Mouse (Mus musculus) megakaryocyte, embryonic 14.5 days (primary cell): Measurements from ENCODE around the gene Izumo2. TPM values are rescaled to one million over a fixed set of nuclear protein-coding genes. Genes with fewer than 3 reads are reported as not detected.

Experiments
- H3K27me3 ChIP-seq: replicated peaks from 2 replicates; pipeline ENCODE3; 2012; ENCODE audit warnings: inconsistent platforms
- H3K36me3 ChIP-seq: replicated peaks from 2 replicates; pipeline ENCODE3; 2012; ENCODE audit warnings: low read length, inconsistent platforms, mixed read lengths
- H3K4me1 ChIP-seq: 2 replicates; pipeline ENCODE4 v1.6.1; 2012; ENCODE audit warnings: inconsistent platforms
- H3K4me3 ChIP-seq: replicated peaks from 2 replicates; pipeline ENCODE3; 2012; ENCODE audit warnings: moderate library complexity, mild to moderate bottlenecking, inconsistent platforms
- H3K9me3 ChIP-seq: 2 replicates; pipeline ENCODE4 v1.6.1; 2012; ENCODE audit warnings: inconsistent platforms
- FLI1 ChIP-seq: IDR thresholded peaks from 2 replicates; pipeline ENCODE4 v1.6.1; 2012; ENCODE audit warnings: low read length, inconsistent platforms, mixed read lengths
- GATA1 ChIP-seq: IDR thresholded peaks from 3 replicates; pipeline ENCODE4 v1.6.1; 2012; ENCODE audit warnings: mixed read lengths, low read length, inconsistent platforms, borderline replicate concordance
- polyA plus RNA-seq: library from polyadenylated mRNA; stranded (reverse); fragments of >175 nt; gene quantifications from 2 replicates; pipeline ENCODE4 v1.2.3, GENCODE M21; 2012; ENCODE audit warnings: low replicate concordance; ENCODE audit not compliant: insufficient read depth

Gene Izumo2
- polyA plus RNA-seq, 1 experiment, result not detected

- Histone ChIP-seq H3K36me3 (no peaks in the 10 kb centered on the region), H3K4me1 (peaks cover 9% of the 10 kb centered on the region), H3K4me3 (no peak overlapping the region), H3K9me3 (peaks cover 22% of the 10 kb centered on the region), H3K27me3 (peaks cover 62% of the 10 kb centered on the region)
- TF ChIP-seq FLI1, result no peak
- TF ChIP-seq GATA1, result no peak
Observed at GRCm38 (mm10) chr7:44672193-44672592, 36.3 kb upstream of the Izumo2 start.

GRCm38 (mm10) chr7:44674511-44674910 lies 34.0 kb upstream of the Izumo2 start:
- TF ChIP-seq GATA1, result no peak
- TF ChIP-seq FLI1, result no peak
- H3K4me3 ChIP-seq, result no peak overlapping the region
- peaks cover 25% of the 10 kb centered on the region for H3K9me3 ChIP-seq
- H3K27me3 ChIP-seq, result peaks cover 49% of the 10 kb centered on the region
- peaks cover 9% of the 10 kb centered on the region for H3K4me1 ChIP-seq
- no peaks in the 10 kb centered on the region for H3K36me3 ChIP-seq

- H3K9me3 ChIP-seq, result peaks cover 25% of the 10 kb centered on the region
- H3K27me3 ChIP-seq, result peaks cover 45% of the 10 kb centered on the region
- TF ChIP-seq FLI1 (no peak), GATA1 (no peak)
- no peaks in the 10 kb centered on the region for H3K36me3 ChIP-seq
- H3K4me1 ChIP-seq, result peaks cover 9% of the 10 kb centered on the region
- no peak overlapping the region for H3K4me3 ChIP-seq
Observed at GRCm38 (mm10) chr7:44675171-44675570, 33.4 kb upstream of the Izumo2 start.

GRCm38 (mm10) chr7:44676126-44676525 lies 32.4 kb upstream of the Izumo2 start:
- peaks cover 27% of the 10 kb centered on the region for H3K9me3 ChIP-seq
- peaks cover under 1% of the 10 kb centered on the region; the same call in 1 of the 2 replicates for H3K4me1 ChIP-seq
- no peak for TF ChIP-seq FLI1
- TF ChIP-seq GATA1, result no peak
- H3K27me3 ChIP-seq, result peaks cover 36% of the 10 kb centered on the region
- H3K4me3 ChIP-seq, result no peak overlapping the region
- no peaks in the 10 kb centered on the region for H3K36me3 ChIP-seq

GRCm38 (mm10) chr7:44676611-44677010 lies 31.9 kb upstream of the Izumo2 start:
- TF ChIP-seq FLI1 (no peak), GATA1 (no peak)
- H3K4me3 ChIP-seq, result no peak overlapping the region
- no peaks in the 10 kb centered on the region for H3K36me3 ChIP-seq
- no peaks in the 10 kb centered on the region for H3K4me1 ChIP-seq
- peaks cover 33% of the 10 kb centered on the region for H3K27me3 ChIP-seq
- peaks cover 31% of the 10 kb centered on the region for H3K9me3 ChIP-seq

GRCm38 (mm10) chr7:44683656-44684055 lies 24.9 kb upstream of the Izumo2 start:
- peaks cover 18% of the 10 kb centered on the region for H3K9me3 ChIP-seq
- no peaks in the 10 kb centered on the region for H3K36me3 ChIP-seq
- no peak overlapping the region for H3K4me3 ChIP-seq
- no peak for TF ChIP-seq GATA1
- TF ChIP-seq FLI1, result no peak
- peaks cover 37% of the 10 kb centered on the region for H3K27me3 ChIP-seq
- peaks cover 10% of the 10 kb centered on the region for H3K4me1 ChIP-seq

- Histone ChIP-seq H3K27me3 (peaks cover 39% of the 10 kb centered on the region), H3K4me3 (no peak overlapping the region), H3K36me3 (no peaks in the 10 kb centered on the region), H3K4me1 (peaks cover 10% of the 10 kb centered on the region), H3K9me3 (peaks cover 33% of the 10 kb centered on the region)
- no peak for TF ChIP-seq GATA1
- TF ChIP-seq FLI1, result no peak
Observed at GRCm38 (mm10) chr7:44685531-44686402, 22.8 kb upstream of the Izumo2 start.

- Histone ChIP-seq H3K4me1 (peaks cover 10% of the 10 kb centered on the region), H3K36me3 (no peaks in the 10 kb centered on the region), H3K27me3 (peaks cover 42% of the 10 kb centered on the region), H3K9me3 (peaks cover 18% of the 10 kb centered on the region), H3K4me3 (no peak overlapping the region)
- TF ChIP-seq GATA1 (no peak), FLI1 (no peak)
Observed at GRCm38 (mm10) chr7:44688890-44689289, 19.7 kb upstream of the Izumo2 start.

- Histone ChIP-seq H3K4me3 (no peak overlapping the region), H3K27me3 (peaks cover 43% of the 10 kb centered on the region), H3K4me1 (peaks cover 10% of the 10 kb centered on the region), H3K36me3 (no peaks in the 10 kb centered on the region), H3K9me3 (peaks cover 18% of the 10 kb centered on the region)
- TF ChIP-seq GATA1 (no peak), FLI1 (no peak)
Observed at GRCm38 (mm10) chr7:44689331-44689730, 19.2 kb upstream of the Izumo2 start.

- H3K9me3 ChIP-seq, result peaks cover 17% of the 10 kb centered on the region
- H3K36me3 ChIP-seq, result no peaks in the 10 kb centered on the region
- H3K27me3 ChIP-seq, result peaks cover 47% of the 10 kb centered on the region
- H3K4me3 ChIP-seq, result no peak overlapping the region
- H3K4me1 ChIP-seq, result peaks cover 15% of the 10 kb centered on the region
- TF ChIP-seq FLI1 (no peak), GATA1 (no peak)
Observed at GRCm38 (mm10) chr7:44693427-44694175, 14.9 kb upstream of the Izumo2 start.
